Mouse (Mus musculus) bone marrow macrophage, adult 2 months (primary cell): ENCODE data around the gene Ptprm.

ENCODE experiments used
- CTCF ChIP-seq: IDR thresholded peaks from 2 replicates; pipeline ENCODE4 v1.5.1; 2012; ENCODE audit warnings: low read depth, mild to moderate bottlenecking, low read length, moderate library complexity
- POLR2A ChIP-seq: IDR thresholded peaks from 2 replicates; pipeline ENCODE4 v1.6.1; 2012; ENCODE audit warnings: mild to moderate bottlenecking, low read depth, low read length, borderline replicate concordance

- TF ChIP-seq CTCF = no peak
- no peak for TF ChIP-seq POLR2A
Measured at GRCm38 (mm10) chr17:67152218-67152617, 202.0 kb downstream of the Ptprm start.
